Mouse (Mus musculus): ENCODE results near the gene Uba2. TPM values are rescaled to one million over a fixed set of nuclear protein-coding genes. Genes with fewer than 3 reads are reported as not detected.

The Uba2 gene
- polyA plus RNA-seq, 1 experiment from 2014 or later = 203 TPM

GRCm38 (mm10) chr7:34147193-34147592 is 22.2 kb downstream of the Uba2 start:
- Histone ChIP-seq H3K27ac (replicated peaks; ENCODE audit: low read depth, low read length) (no peak overlapping the region), H3K36me3 (ENCODE audit: control insufficient read depth, insufficient read depth, low read length) (peaks cover 99% of the 10 kb centered on the region), H3K9ac (replicated peaks; ENCODE audit: low read length) (no peak overlapping the region), H3K4me2 (ENCODE audit: low read length) (no peak overlapping the region), H3K9me3 (ENCODE audit: control insufficient read depth, low read length) (no peaks in the 10 kb centered on the region), H3K27me3 (ENCODE audit: control insufficient read depth, insufficient read depth, low read length) (no peaks in the 10 kb centered on the region), H3K4me1 (ENCODE audit: control insufficient read depth, insufficient read depth, low read length) (no peaks in the 10 kb centered on the region), H3K4me3 (replicated peaks; ENCODE audit: low read depth, low read length) (no peak overlapping the region)
- ATAC-seq (ENCODE audit: low FRiP score, low TSS enrichment) (no peak), DNase-seq (no peak)
- 96% methylated on average over 4 of the region's 4 CpGs for WGBS

- ATAC-seq (ENCODE audit: low FRiP score, low TSS enrichment) = no peak
- Histone ChIP-seq H3K27ac (replicated peaks; ENCODE audit: low read depth, low read length) (no peak overlapping the region), H3K27me3 (ENCODE audit: control insufficient read depth, insufficient read depth, low read length) (no peaks in the 10 kb centered on the region), H3K4me3 (replicated peaks; ENCODE audit: low read depth, low read length) (no peak overlapping the region), H3K9me3 (ENCODE audit: control insufficient read depth, low read length) (no peaks in the 10 kb centered on the region), H3K4me2 (ENCODE audit: low read length) (no peak overlapping the region), H3K9ac (replicated peaks; ENCODE audit: low read length) (no peak overlapping the region), H3K36me3 (ENCODE audit: control insufficient read depth, insufficient read depth, low read length) (peaks cover 62% of the 10 kb centered on the region), H3K4me1 (ENCODE audit: control insufficient read depth, insufficient read depth, low read length) (no peaks in the 10 kb centered on the region)
- WGBS = 96% methylated on average over 13 of the region's 13 CpGs
- DNase-seq = no peak
Observed at GRCm38 (mm10) chr7:34141123-34141522, 28.3 kb downstream of the Uba2 start.

- WGBS = 92% methylated on average over 6 of the region's 6 CpGs
- peaks cover 45% of the 10 kb centered on the region for H3K36me3 ChIP-seq (ENCODE audit: control insufficient read depth, insufficient read depth, low read length)
- H3K27ac ChIP-seq (replicated peaks; ENCODE audit: low read depth, low read length) = no peak overlapping the region
- ATAC-seq (ENCODE audit: low FRiP score, low TSS enrichment) (no peak), DNase-seq (no peak)
- H3K27me3 ChIP-seq (ENCODE audit: control insufficient read depth, insufficient read depth, low read length) = no peaks in the 10 kb centered on the region
- H3K9ac ChIP-seq (replicated peaks; ENCODE audit: low read length) = no peak overlapping the region
- no peak overlapping the region for H3K4me2 ChIP-seq (ENCODE audit: low read length)
- no peaks in the 10 kb centered on the region for H3K9me3 ChIP-seq (ENCODE audit: control insufficient read depth, low read length)
- no peaks in the 10 kb centered on the region for H3K4me1 ChIP-seq (ENCODE audit: control insufficient read depth, insufficient read depth, low read length)
- no peak overlapping the region for H3K4me3 ChIP-seq (replicated peaks; ENCODE audit: low read depth, low read length)
Observed at GRCm38 (mm10) chr7:34139493-34139892, 29.9 kb downstream of the Uba2 start.

- DNase-seq = no peak
- ATAC-seq (ENCODE audit: low FRiP score, low TSS enrichment) = no peak
- no peak overlapping the region for H3K4me2 ChIP-seq (ENCODE audit: low read length)
- no peak overlapping the region for H3K9ac ChIP-seq (replicated peaks; ENCODE audit: low read length)
- H3K4me3 ChIP-seq (replicated peaks; ENCODE audit: low read depth, low read length) = no peak overlapping the region
- H3K36me3 ChIP-seq (ENCODE audit: control insufficient read depth, insufficient read depth, low read length) = no peaks in the 10 kb centered on the region
- H3K27me3 ChIP-seq (ENCODE audit: control insufficient read depth, insufficient read depth, low read length) = no peaks in the 10 kb centered on the region
- H3K9me3 ChIP-seq (ENCODE audit: control insufficient read depth, low read length) = no peaks in the 10 kb centered on the region
- WGBS = 91% methylated on average over 2 of the region's 2 CpGs
- peaks cover 14% of the 10 kb centered on the region for H3K4me1 ChIP-seq (ENCODE audit: control insufficient read depth, insufficient read depth, low read length)
- H3K27ac ChIP-seq (replicated peaks; ENCODE audit: low read depth, low read length) = no peak overlapping the region
Observed at GRCm38 (mm10) chr7:34134336-34134735, 35.1 kb downstream of the Uba2 start.

GRCm38 (mm10) chr7:34133117-34133762 is 36.2 kb downstream of the Uba2 start, which contains the start of gene Wtip:
Gene Wtip, minus strand, starts transcription at chr7:34133268.
- peak; percentile 85 for ATAC-seq (ENCODE audit: low FRiP score, low TSS enrichment)
- 1% methylated on average over 46 of the region's 65 CpGs for WGBS
- peak within 1 kb of the TSS; percentile 70 for H3K4me3 ChIP-seq (replicated peaks; ENCODE audit: low read depth, low read length)

GRCm38 (mm10) chr7:34132355-34133079 is 36.9 kb downstream of the Uba2 start:
- H3K27me3 ChIP-seq (ENCODE audit: control insufficient read depth, insufficient read depth, low read length) = no peaks in the 10 kb centered on the region
- H3K4me3 ChIP-seq (replicated peaks; ENCODE audit: low read depth, low read length) = peak overlapping the region; percentile 70
- no peaks in the 10 kb centered on the region for H3K9me3 ChIP-seq (ENCODE audit: control insufficient read depth, low read length)
- peaks cover 14% of the 10 kb centered on the region for H3K4me1 ChIP-seq (ENCODE audit: control insufficient read depth, insufficient read depth, low read length)
- peak overlapping the region; percentile 64 for H3K4me2 ChIP-seq (ENCODE audit: low read length)
- ATAC-seq (ENCODE audit: low FRiP score, low TSS enrichment) (peak; percentile 82), DNase-seq (peak; percentile 81)
- peak overlapping the region; percentile 76 for H3K9ac ChIP-seq (replicated peaks; ENCODE audit: low read length)
- H3K27ac ChIP-seq (replicated peaks; ENCODE audit: low read depth, low read length) = peak overlapping the region; percentile 71
- H3K36me3 ChIP-seq (ENCODE audit: control insufficient read depth, insufficient read depth, low read length) = no peaks in the 10 kb centered on the region
- WGBS = under 1% methylated on average over 97 of the region's 116 CpGs

More at GRCm38 (mm10) chr7:34133117-34133762, 36.2 kb downstream of the Uba2 start, which contains the start of gene Wtip:
- Histone ChIP-seq H3K9ac (replicated peaks; ENCODE audit: low read length) (peak within 1 kb of the TSS; percentile 76), H3K27ac (replicated peaks; ENCODE audit: low read depth, low read length) (peak within 1 kb of the TSS; percentile 71), H3K27me3 (ENCODE audit: control insufficient read depth, insufficient read depth, low read length) (no peaks in the 10 kb centered on the region), H3K4me2 (ENCODE audit: low read length) (peak within 1 kb of the TSS; percentile 64), H3K4me1 (ENCODE audit: control insufficient read depth, insufficient read depth, low read length) (peaks cover 14% of the 10 kb centered on the region), H3K9me3 (ENCODE audit: control insufficient read depth, low read length) (no peaks in the 10 kb centered on the region), H3K36me3 (ENCODE audit: control insufficient read depth, insufficient read depth, low read length) (no peaks in the 10 kb centered on the region)
- DNase-seq = peak; percentile 92

GRCm38 (mm10) chr7:34131959-34132354 is 37.4 kb downstream of the Uba2 start:
- Histone ChIP-seq H3K9ac (replicated peaks; ENCODE audit: low read length) (peak overlapping the region; percentile 76), H3K36me3 (ENCODE audit: control insufficient read depth, insufficient read depth, low read length) (no peaks in the 10 kb centered on the region), H3K4me3 (replicated peaks; ENCODE audit: low read depth, low read length) (peak overlapping the region; percentile 70), H3K27ac (replicated peaks; ENCODE audit: low read depth, low read length) (no peak overlapping the region), H3K27me3 (ENCODE audit: control insufficient read depth, insufficient read depth, low read length) (no peaks in the 10 kb centered on the region), H3K4me2 (ENCODE audit: low read length) (peak overlapping the region; percentile 64), H3K4me1 (ENCODE audit: control insufficient read depth, insufficient read depth, low read length) (peaks cover 14% of the 10 kb centered on the region), H3K9me3 (ENCODE audit: control insufficient read depth, low read length) (no peaks in the 10 kb centered on the region)
- no peak for DNase-seq
- 12% methylated on average over 3 of the region's 3 CpGs for WGBS
- no peak for ATAC-seq (ENCODE audit: low FRiP score, low TSS enrichment)

- Histone ChIP-seq H3K4me2 (ENCODE audit: low read length) (peak overlapping the region; percentile 64), H3K4me1 (ENCODE audit: control insufficient read depth, insufficient read depth, low read length) (peaks cover 14% of the 10 kb centered on the region), H3K9me3 (ENCODE audit: control insufficient read depth, low read length) (no peaks in the 10 kb centered on the region), H3K4me3 (replicated peaks; ENCODE audit: low read depth, low read length) (no peak overlapping the region), H3K36me3 (ENCODE audit: control insufficient read depth, insufficient read depth, low read length) (no peaks in the 10 kb centered on the region), H3K27me3 (ENCODE audit: control insufficient read depth, insufficient read depth, low read length) (no peaks in the 10 kb centered on the region), H3K27ac (replicated peaks; ENCODE audit: low read depth, low read length) (no peak overlapping the region), H3K9ac (replicated peaks; ENCODE audit: low read length) (no peak overlapping the region; the same call in 1 of the 2 replicates)
- no peak for DNase-seq
- WGBS = 74% methylated on average over 3 of the region's 3 CpGs
- no peak for ATAC-seq (ENCODE audit: low FRiP score, low TSS enrichment)
Observed at GRCm38 (mm10) chr7:34131118-34131517, 38.3 kb downstream of the Uba2 start.
